Mouse (Mus musculus) cerebellum, adult 9-11 months (tissue): ENCODE measurements around the gene Atf5.

ENCODE experiments used
- DNase-seq: peaks from one replicate; pipeline ENCODE4 v3.0.0; 2022

The Atf5 gene

GRCm38 (mm10) chr7:44849416-44850111, 33.1 kb upstream of the Atf5 start:
- peak; percentile 95 for DNase-seq

- DNase-seq: peak; percentile 100
Measured at GRCm38 (mm10) chr7:44848561-44849415, 32.3 kb upstream of the Atf5 start, which contains the start of the genes Akt1s1 and Tbc1d17. Akt1s1 (plus strand) TSS chr7:44848991. Tbc1d17 (minus strand) TSS chr7:44849079.

- DNase-seq: peak; percentile 79
Measured at GRCm38 (mm10) chr7:44847772-44848171, 31.3 kb upstream of the Atf5 start.

- peak; percentile 73 for DNase-seq
Measured at GRCm38 (mm10) chr7:44846804-44847203, 30.3 kb upstream of the Atf5 start.

- peak; percentile 60 for DNase-seq
Measured at GRCm38 (mm10) chr7:44845006-44845405, 28.5 kb upstream of the Atf5 start.

- no peak for DNase-seq
Measured at GRCm38 (mm10) chr7:44841825-44842463, 25.5 kb upstream of the Atf5 start.

- no peak for DNase-seq
Measured at GRCm38 (mm10) chr7:44840426-44840825, 24.0 kb upstream of the Atf5 start.

GRCm38 (mm10) chr7:44839491-44840191, 23.2 kb upstream of the Atf5 start:
- DNase-seq: no peak

- DNase-seq: no peak
Measured at GRCm38 (mm10) chr7:44839171-44839490, 22.7 kb upstream of the Atf5 start.

- DNase-seq: no peak
Measured at GRCm38 (mm10) chr7:44838073-44838472, 21.6 kb upstream of the Atf5 start.

GRCm38 (mm10) chr7:44836423-44837053, 20.1 kb upstream of the Atf5 start:
- no peak for DNase-seq

- DNase-seq: no peak
Measured at GRCm38 (mm10) chr7:44836016-44836404, 19.6 kb upstream of the Atf5 start.

GRCm38 (mm10) chr7:44835373-44836015, 19.0 kb upstream of the Atf5 start:
- DNase-seq: no peak

- no peak for DNase-seq
Measured at GRCm38 (mm10) chr7:44832763-44833162, 16.3 kb upstream of the Atf5 start.

GRCm38 (mm10) chr7:44828706-44829105, 12.2 kb upstream of the Atf5 start:
- DNase-seq: peak; percentile 8

- DNase-seq: no peak
Measured at GRCm38 (mm10) chr7:44826771-44827170, 10.3 kb upstream of the Atf5 start.

GRCm38 (mm10) chr7:44824872-44825271, 8.4 kb upstream of the Atf5 start:
- peak; percentile 78 for DNase-seq

- peak; percentile 7 for DNase-seq
Measured at GRCm38 (mm10) chr7:44823409-44823808, 7.0 kb upstream of the Atf5 start.

- no peak for DNase-seq
Measured at GRCm38 (mm10) chr7:44821666-44822448, 5.4 kb upstream of the Atf5 start.

GRCm38 (mm10) chr7:44820525-44820924, 4.1 kb upstream of the Atf5 start:
- DNase-seq: no peak

GRCm38 (mm10) chr7:44819863-44820262, 3.4 kb upstream of the Atf5 start:
- peak; percentile 17 for DNase-seq
